Mouse (Mus musculus) spleen, postnatal 14 days (tissue): ENCODE data around the gene Hist1h2ad.
"Not testable (repeated sequence)": the region's sequence is repeated elsewhere in the genome, so short reads cannot be mapped to it uniquely, and the experiment has no call there.

Experiments
- DNase-seq, 2 experiments: peaks; one replicate each; pipeline ENCODE4 v3.0.0; 2021 to 2022; ENCODE audit warnings: low spot score in 2 of 2

Hist1h2ad gene

GRCm38 (mm10) chr13:23562699-23563462 lies 11.3 kb upstream of the Hist1h2ad start:
- no peak for DNase-seq

GRCm38 (mm10) chr13:23564482-23564881 lies 9.7 kb upstream of the Hist1h2ad start:
- no peak for DNase-seq

- DNase-seq = not testable (repeated sequence)
Observed at GRCm38 (mm10) chr13:23570261-23571021, 3.7 kb upstream of the Hist1h2ad start.

- peak; percentile 68 to 71 for DNase-seq
Observed at GRCm38 (mm10) chr13:23571022-23571503, 3.1 kb upstream of the Hist1h2ad start, which contains the start of the genes Hist1h2ae and Hist1h2bg. TSS of gene Hist1h2ae (minus strand) at chr13:23571220. TSS of gene Hist1h2bg (plus strand) at chr13:23571396.

GRCm38 (mm10) chr13:23571504-23572217 lies 2.5 kb upstream of the Hist1h2ad start:
- DNase-seq = not testable (repeated sequence)

- no peak for DNase-seq
Observed at GRCm38 (mm10) chr13:23572218-23573033, 1.8 kb upstream of the Hist1h2ad start.

GRCm38 (mm10) chr13:23573034-23573897 lies 915 bp upstream of the Hist1h2ad start:
- not testable (repeated sequence) for DNase-seq

GRCm38 (mm10) chr13:23574546-23575170 lies 477 bp downstream of the Hist1h2ad start:
- DNase-seq = not testable (repeated sequence)

GRCm38 (mm10) chr13:23575271-23575851 lies 1.2 kb downstream of the Hist1h2ad start, which contains the start of gene Hist1h3d:
TSS of gene Hist1h3d (plus strand) at chr13:23575763.
- peak in 1 of 2 experiments; percentile 58 for DNase-seq

GRCm38 (mm10) chr13:23575864-23576313 lies 1.7 kb downstream of the Hist1h2ad start:
- DNase-seq = not testable (repeated sequence)

- no peak for DNase-seq
Observed at GRCm38 (mm10) chr13:23576351-23576881, 2.2 kb downstream of the Hist1h2ad start.

GRCm38 (mm10) chr13:23576906-23577639 lies 2.9 kb downstream of the Hist1h2ad start:
- DNase-seq = no peak

- DNase-seq = no peak
Observed at GRCm38 (mm10) chr13:23577835-23578234, 3.7 kb downstream of the Hist1h2ad start.

GRCm38 (mm10) chr13:23581408-23582218 lies 7.4 kb downstream of the Hist1h2ad start, which contains the start of gene Hist1h4d:
TSS of gene Hist1h4d (plus strand) at chr13:23581598.
- DNase-seq = peak; percentile 89 to 96

GRCm38 (mm10) chr13:23582219-23583056 lies 8.3 kb downstream of the Hist1h2ad start:
- no peak for DNase-seq
